Mouse (Mus musculus) hindbrain, embryonic 10.5 days (tissue): Measurements from ENCODE around the gene Tbc1d16. TPM values are rescaled to one million over a fixed set of nuclear protein-coding genes. Genes with fewer than 3 reads are reported as not detected.
A peak's percentile ranks its signal among the peaks of the same experiment; 100 is the strongest.
"Not testable (repeated sequence)": the region's sequence is repeated elsewhere in the genome, so short reads cannot be mapped to it uniquely, and the experiment has no call there.

Experiments used
- DNase-seq: peaks from one replicate; pipeline ENCODE4 v3.0.0-alpha.2; 2017; ENCODE audit warnings: low spot score
- H3K27ac ChIP-seq: fragments of 300-500 bp; sonication (generic); 2 replicates; pipeline ENCODE4 v1.5.1; 2016; ENCODE audit warnings: mild to moderate bottlenecking, moderate library complexity
- H3K27me3 ChIP-seq: fragments of 300-500 bp; sonication (generic); 2 replicates; pipeline ENCODE4 v1.6.1; 2016; ENCODE audit warnings: mild to moderate bottlenecking; ENCODE audit not compliant: poor library complexity, insufficient read depth, severe bottlenecking
- H3K36me3 ChIP-seq: fragments of 300-500 bp; sonication (generic); 2 replicates; pipeline ENCODE4 v1.6.1; 2016; ENCODE audit warnings: mild to moderate bottlenecking, moderate library complexity
- H3K4me1 ChIP-seq: fragments of 300-500 bp; sonication (generic); replicated peaks from 2 replicates; pipeline ENCODE4 v1.6.1; 2016; ENCODE audit warnings: mild to moderate bottlenecking
- H3K4me3 ChIP-seq: fragments of 300-500 bp; sonication (generic); 2 replicates; pipeline ENCODE4 v1.5.1; 2016; ENCODE audit warnings: mild to moderate bottlenecking, moderate library complexity
- H3K9me3 ChIP-seq: fragments of 300-500 bp; sonication (generic); 2 replicates; pipeline ENCODE4 v1.6.1; 2016; ENCODE audit warnings: mild to moderate bottlenecking, moderate library complexity
- WGBS: fragments of 180-500 bp; shearing (Covaris S2); methylation state at CpG from one replicate; pipeline ENCODE4 v1.1.7; 2016; 5-methylcytosine and 5-hydroxymethylcytosine counted together
- polyA plus RNA-seq: library from polyadenylated mRNA; unstranded; fragments of >200 nt; fragmentation: Nextera tagmentation; extraction: Ambion mirVana; gene quantifications from 2 replicates; pipeline ENCODE4 v1.2.1, GENCODE M21; 2016

Gene Tbc1d16
- polyA plus RNA-seq, 1 experiment from 2014 or later: 37.9 TPM

DNA sequence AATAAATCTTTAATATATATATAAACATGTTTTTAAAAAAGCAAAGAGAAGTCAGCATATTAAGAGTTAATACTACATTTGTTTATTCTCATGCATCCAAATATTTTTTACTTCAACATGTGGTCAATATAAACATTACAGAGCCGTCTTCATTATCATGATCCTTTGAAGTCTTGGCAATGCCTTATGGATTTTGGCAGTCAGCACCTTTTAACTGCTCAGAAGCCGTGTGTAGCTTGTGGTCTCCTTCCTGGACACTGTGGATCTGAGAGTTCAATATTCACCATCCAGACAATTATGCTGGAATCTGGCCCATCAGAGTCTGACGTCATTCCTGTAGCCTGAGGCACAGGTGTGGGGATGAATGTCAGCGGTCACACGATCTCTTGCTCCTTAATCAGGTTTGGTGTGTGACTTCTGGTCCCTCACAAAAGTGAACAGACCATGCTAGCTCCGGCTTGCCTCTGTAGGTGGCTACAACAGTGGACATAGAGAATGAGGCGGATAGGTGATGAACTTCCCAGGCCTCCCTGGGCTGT is 123.2 kb downstream of the Tbc1d16 start:
- Histone ChIP-seq H3K9me3 (no peaks in the 10 kb centered on the region), H3K4me3 (no peak overlapping the region), H3K4me1 (peaks cover 31% of the 10 kb centered on the region), H3K27me3 (peaks cover 31% of the 10 kb centered on the region), H3K36me3 (no peaks in the 10 kb centered on the region), H3K27ac (peak overlapping the region; percentile 68; the same call in 1 of the 2 replicates)
- DNase-seq: no peak
- 84% methylated on average over 7 of the region's 7 CpGs for WGBS

DNA sequence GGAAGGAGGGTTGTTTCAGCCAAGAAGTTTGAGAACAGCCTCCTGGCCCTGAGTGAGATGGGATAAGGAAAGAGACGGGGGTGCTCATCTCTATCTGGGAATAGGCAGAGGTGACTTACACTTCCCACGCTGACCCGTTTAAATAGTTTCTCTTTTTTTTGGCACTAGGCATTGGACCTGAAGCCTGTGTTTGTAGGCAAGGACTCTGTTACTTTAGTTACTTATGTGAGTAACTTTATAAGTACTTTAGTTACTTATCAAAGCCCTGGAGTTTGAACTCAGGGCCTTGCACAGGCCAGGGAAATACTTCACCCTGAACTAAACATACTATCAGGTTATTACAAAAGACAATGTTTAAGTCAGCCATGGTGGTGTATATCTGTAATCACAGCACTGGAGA is 124.3 kb downstream of the Tbc1d16 start:
- H3K9me3 ChIP-seq: no peaks in the 10 kb centered on the region
- H3K27me3 ChIP-seq: peaks cover 25% of the 10 kb centered on the region
- 88% methylated on average over 3 of the region's 3 CpGs for WGBS
- no peak overlapping the region for H3K27ac ChIP-seq
- H3K4me3 ChIP-seq: no peak overlapping the region
- no peaks in the 10 kb centered on the region for H3K36me3 ChIP-seq
- DNase-seq: no peak
- peaks cover 31% of the 10 kb centered on the region for H3K4me1 ChIP-seq

DNA sequence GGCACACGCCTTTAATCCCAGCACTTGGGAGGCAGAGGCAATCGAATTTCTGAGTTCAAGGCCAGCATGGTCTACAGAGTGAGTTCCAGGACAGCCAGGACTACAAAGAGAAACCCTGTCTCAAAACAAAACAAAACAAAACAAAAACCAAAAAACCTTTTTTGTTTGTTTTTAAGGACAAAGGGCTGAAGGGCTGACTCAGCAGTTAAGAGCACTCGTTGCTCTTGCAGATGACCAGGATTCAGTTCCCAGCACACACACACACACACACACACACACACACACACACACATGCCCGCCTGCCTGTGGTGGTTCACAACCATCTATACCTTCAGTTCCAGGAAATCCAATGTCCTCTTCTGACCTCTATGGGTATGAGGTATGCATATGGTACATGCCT is 127.9 kb downstream of the Tbc1d16 start:
- H3K27me3 ChIP-seq: peaks cover 28% of the 10 kb centered on the region
- WGBS: 71% methylated on average over 4 of the region's 4 CpGs

DNA sequence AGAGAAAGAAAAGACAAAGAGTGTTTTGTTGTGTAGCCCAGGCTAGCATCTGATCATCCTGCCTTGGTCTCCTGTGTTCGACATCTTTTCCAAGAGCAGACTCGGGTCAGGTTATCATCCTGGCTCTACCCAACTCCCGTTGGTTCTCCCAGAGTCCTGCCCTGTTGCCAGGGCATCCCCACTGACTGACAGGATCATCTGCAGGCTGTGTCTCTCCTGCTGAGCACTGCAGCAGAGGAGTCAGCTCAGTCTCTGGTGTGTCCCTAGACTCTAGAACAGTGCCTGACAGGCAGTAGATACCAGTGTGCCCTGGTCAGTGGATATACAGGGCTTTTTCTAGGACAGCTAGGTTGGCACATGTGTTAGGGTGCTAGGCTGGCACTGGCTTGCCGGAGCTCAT is 130.1 kb downstream of the Tbc1d16 start:
- Histone ChIP-seq H3K4me3 (no peak overlapping the region), H3K4me1 (peaks cover 9% of the 10 kb centered on the region; the same call in 1 of the 2 replicates), H3K27ac (no peak overlapping the region), H3K27me3 (peaks cover 49% of the 10 kb centered on the region), H3K36me3 (no peaks in the 10 kb centered on the region), H3K9me3 (no peaks in the 10 kb centered on the region)
- no peak for DNase-seq
- 74% methylated on average over 4 of the region's 4 CpGs for WGBS

More for the DNA sequence above, 127.9 kb downstream of the Tbc1d16 start:
- H3K4me3 ChIP-seq, H3K27ac ChIP-seq, DNase-seq, H3K9me3 ChIP-seq, H3K36me3 ChIP-seq: not testable (repeated sequence)
- peaks cover 14% of the 10 kb centered on the region for H3K4me1 ChIP-seq

DNA sequence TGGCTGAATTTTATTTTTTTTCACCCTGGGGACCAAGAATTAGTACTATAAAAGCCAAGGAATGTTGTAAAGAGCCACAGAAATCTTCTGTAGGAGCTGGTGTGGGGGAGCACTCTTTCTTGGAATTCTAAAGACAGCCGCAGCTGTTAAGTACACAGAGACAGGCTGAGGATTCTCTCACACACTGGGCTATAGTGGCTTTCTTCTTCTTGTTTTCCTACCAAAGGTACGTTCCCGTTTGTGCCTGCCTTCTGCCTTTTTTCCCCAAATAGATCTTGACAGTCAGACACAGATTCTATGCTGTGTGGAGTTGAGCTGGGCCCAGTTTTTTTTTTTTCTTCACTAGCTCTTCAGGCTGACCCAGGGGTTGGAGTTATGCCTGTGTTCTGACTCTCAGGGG is 132.9 kb downstream of the Tbc1d16 start:
- peaks cover 22% of the 10 kb centered on the region for H3K4me1 ChIP-seq
- no peak overlapping the region for H3K27ac ChIP-seq
- no peaks in the 10 kb centered on the region for H3K36me3 ChIP-seq
- no peaks in the 10 kb centered on the region for H3K9me3 ChIP-seq
- no peak overlapping the region for H3K4me3 ChIP-seq
- peaks cover 72% of the 10 kb centered on the region for H3K27me3 ChIP-seq
- no peak for DNase-seq
- WGBS: 56% methylated on average over 3 of the region's 3 CpGs

DNA sequence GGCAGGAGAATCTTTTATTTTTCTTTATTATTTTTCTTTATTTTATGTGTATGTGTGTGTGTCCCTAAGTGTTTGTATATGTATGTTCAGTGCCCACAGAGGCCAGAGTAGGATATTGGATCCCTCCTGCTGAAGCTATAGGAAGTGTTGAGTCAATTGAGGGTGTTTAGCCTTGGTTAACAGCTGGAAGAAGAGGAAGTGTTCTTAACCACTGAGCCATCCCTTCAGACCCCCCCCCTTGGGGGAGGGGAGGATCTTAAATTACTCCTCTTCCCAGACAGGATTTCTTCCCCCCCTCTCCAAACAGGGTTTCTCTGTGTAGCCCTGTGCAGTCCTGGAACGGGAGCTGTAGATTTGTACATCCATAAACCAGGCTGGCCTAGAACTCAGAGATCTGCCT is 135.0 kb downstream of the Tbc1d16 start:
- Histone ChIP-seq H3K27me3 (peaks cover 93% of the 10 kb centered on the region), H3K27ac (no peak overlapping the region)
- 76% methylated on average over 1 of the region's 1 CpGs for WGBS

More for the DNA sequence above, 135.0 kb downstream of the Tbc1d16 start:
- Histone ChIP-seq H3K4me1 (peaks cover 43% of the 10 kb centered on the region), H3K9me3 (no peaks in the 10 kb centered on the region), H3K36me3 (no peaks in the 10 kb centered on the region), H3K4me3 (no peak overlapping the region)
- no peak for DNase-seq

Other genes starting within 250 kb of the Tbc1d16 start
- not detected in 2 replicates for gene Enpp7, start 240.3 kb downstream of the Tbc1d16 start, polyA plus RNA-seq
- 86.6 and 112 TPM in 2 replicates for gene Cbx2, start 205.5 kb downstream of the Tbc1d16 start, polyA plus RNA-seq
- 11.2 and 13.0 TPM in 2 replicates for gene Cbx8, start 187.5 kb downstream of the Tbc1d16 start, polyA plus RNA-seq
- 4.4 and 8.2 TPM in 2 replicates for gene Cbx4, start 142.3 kb downstream of the Tbc1d16 start, polyA plus RNA-seq
- gene Ccdc40, start 73 bp upstream of the Tbc1d16 start, polyA plus RNA-seq: 20.0 and 21.3 TPM in 2 replicates
- gene Gaa, start 39.4 kb upstream of the Tbc1d16 start, polyA plus RNA-seq: 28.3 and 35.5 TPM in 2 replicates
- 458 and 477 TPM in 2 replicates for gene Eif4a3, start 71.6 kb upstream of the Tbc1d16 start, polyA plus RNA-seq
- 0.04 TPM in 1 of 2 replicates, not detected in the other for gene Card14, start 79.3 kb upstream of the Tbc1d16 start, polyA plus RNA-seq
- 6.8 and 7.1 TPM in 2 replicates for gene Sgsh, start 127.0 kb upstream of the Tbc1d16 start, polyA plus RNA-seq
- gene Slc26a11, start 127.1 kb upstream of the Tbc1d16 start, polyA plus RNA-seq: 6.1 and 7.8 TPM in 2 replicates
- gene Rnf213, start 164.6 kb upstream of the Tbc1d16 start, polyA plus RNA-seq: 1.5 and 1.8 TPM in 2 replicates